Mouse (Mus musculus): Measurements from ENCODE around the gene Chrnd.

Gene Chrnd

GRCm38 (mm10) chr1:87227160-87227550 is 36.7 kb downstream of the Chrnd start:
- DNase-seq (ENCODE audit: low read depth in 1 of 2, low spot score in 2 of 2), result no peak

DNA sequence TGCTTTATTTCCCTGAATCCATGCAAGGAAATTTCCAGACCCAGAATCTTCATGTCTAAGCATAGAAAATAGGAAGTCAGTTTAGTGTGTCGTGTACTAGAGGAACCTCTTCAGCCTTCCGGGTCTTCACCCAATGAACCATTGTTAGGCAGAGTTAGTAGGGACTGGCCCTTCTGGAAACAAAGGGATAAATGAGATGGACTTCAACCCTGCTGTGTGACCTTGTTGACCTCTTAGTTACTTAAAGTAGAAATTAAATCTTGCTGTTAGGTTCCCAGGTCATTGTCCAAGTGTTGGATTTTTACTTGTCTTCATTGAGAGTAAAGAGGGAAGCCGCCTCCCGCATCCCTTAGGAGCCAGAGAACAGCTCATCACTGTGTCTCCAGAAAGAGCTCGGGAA is 40.2 kb downstream of the Chrnd start:
- DNase-seq (ENCODE audit: low read depth in 1 of 2, low spot score in 2 of 2), result no peak

GRCm38 (mm10) chr1:87232197-87232596 is 41.8 kb downstream of the Chrnd start:
- DNase-seq (ENCODE audit: low read depth in 1 of 2, low spot score in 2 of 2), result no peak

DNA sequence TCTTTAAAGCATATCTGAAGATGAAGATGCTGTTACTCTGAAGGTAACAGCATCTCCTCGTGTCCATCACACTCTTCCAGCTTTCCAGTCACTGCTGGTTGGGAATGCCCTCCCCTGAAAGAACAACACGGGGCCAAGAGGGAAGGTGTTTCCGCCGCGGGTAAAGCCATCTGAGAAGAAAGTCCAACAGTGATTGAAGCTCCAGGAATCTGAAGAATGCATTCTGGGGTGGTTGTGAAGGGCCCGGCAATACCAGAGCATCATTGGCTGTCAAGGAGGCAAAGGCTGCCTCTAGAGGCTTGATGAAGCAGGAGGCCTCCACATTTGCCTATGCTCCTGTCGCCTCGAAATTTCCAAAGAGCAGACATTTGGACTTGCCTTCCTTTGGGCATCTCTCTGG is 48.6 kb downstream of the Chrnd start:
- DNase-seq (ENCODE audit: low read depth in 1 of 2, low spot score in 2 of 2), result no peak

- no peak for DNase-seq (ENCODE audit: low read depth in 1 of 2, low spot score in 2 of 2)
These were observed 52.6 kb downstream of the Chrnd start for GRCm38 (mm10) chr1:87243021-87243420.

- no peak for DNase-seq (ENCODE audit: low read depth in 1 of 2, low spot score in 2 of 2)
These were observed 55.0 kb downstream of the Chrnd start for GRCm38 (mm10) chr1:87245430-87245829.

- peak in 1 of 2 experiments; percentile 56 for DNase-seq (ENCODE audit: low read depth in 1 of 2, low spot score in 2 of 2)
These were observed 55.8 kb downstream of the Chrnd start for GRCm38 (mm10) chr1:87245929-87246815.
